8 mouse cellular contexts compared by ENCODE assay signal in genomic region chr6:31218139-31218750, GRCm38 (mm10).
DNase-seq lines count a peak whose midpoint lies in the region; ATAC-seq lines count a peak whose summit lies in the region.

No protein-coding gene starts in this region.

- 0 out of 2 replicates have a peak, but pooled peaks have one; percentile 19 for ATAC-seq in hindbrain, embryonic 13.5 days (ENCODE audit: low FRiP score)

- H3K4me3 ChIP-seq in hindbrain, embryonic 13.5 days, result peak overlapping the region; percentile 71

- under 1% methylated on average over 40 of the region's 40 CpGs for WGBS in hindbrain, embryonic 13.5 days

- peaks cover 51% of the 10 kb centered on the region for H3K4me1 ChIP-seq in hindbrain, embryonic 13.5 days (replicated peaks)

- H3K4me2 ChIP-seq in hindbrain, embryonic 13.5 days, result peak overlapping the region; percentile 100

- H3K36me3 ChIP-seq in hindbrain, embryonic 13.5 days, result no peaks in the 10 kb centered on the region

- H3K9ac ChIP-seq in hindbrain, embryonic 13.5 days, result peak overlapping the region; percentile 64

- H3K9me3 ChIP-seq in hindbrain, embryonic 13.5 days, result no peaks in the 10 kb centered on the region

- DNase-seq in T-cell, adult 2 months (ENCODE audit: low spot score), result peak; percentile 88
- peak; percentile 83 for DNase-seq in cerebellum, adult 9-10 months
- DNase-seq in frontal cortex, postnatal 14 days (ENCODE audit: low spot score in 2 of 2), result peak; percentile 57 to 63
- peak; percentile 67 to 75 for DNase-seq in layer of hippocampus, postnatal 14 days (ENCODE audit: low spot score in 2 of 2)
- DNase-seq in lung, postnatal 25 days (ENCODE audit: low spot score), result peak; percentile 88
- DNase-seq in right cerebral cortex, adult 2 months (ENCODE audit: low spot score in 2 of 2), result peak; percentile 79
- no peak for DNase-seq in yolk sac, embryonic 10.5 days (ENCODE audit: low spot score)

- H3K27ac ChIP-seq in hindbrain, embryonic 13.5 days, result no peak overlapping the region

- peaks cover 59% of the 10 kb centered on the region for H3K27me3 ChIP-seq in hindbrain, embryonic 13.5 days
